Mouse (Mus musculus) urinary bladder, adult 18-20 months (tissue): ENCODE measurements at regions not wholly inside any gene's neighbourhood (a gene's known extent, or its start where the extent isn't known, plus 50 kb on each side); places are given as distances from the start of the nearest gene placed in this dataset.
"Not testable (repeated sequence)": the region's sequence is repeated elsewhere in the genome, so short reads cannot be mapped to it uniquely, and the experiment has no call there.

Experiments
- DNase-seq, 2 experiments: peaks; one replicate each; pipeline ENCODE4 v3.0.0; 2022; ENCODE audit warnings: low spot score in 2 of 2, mixed read lengths in 2 of 2

DNA sequence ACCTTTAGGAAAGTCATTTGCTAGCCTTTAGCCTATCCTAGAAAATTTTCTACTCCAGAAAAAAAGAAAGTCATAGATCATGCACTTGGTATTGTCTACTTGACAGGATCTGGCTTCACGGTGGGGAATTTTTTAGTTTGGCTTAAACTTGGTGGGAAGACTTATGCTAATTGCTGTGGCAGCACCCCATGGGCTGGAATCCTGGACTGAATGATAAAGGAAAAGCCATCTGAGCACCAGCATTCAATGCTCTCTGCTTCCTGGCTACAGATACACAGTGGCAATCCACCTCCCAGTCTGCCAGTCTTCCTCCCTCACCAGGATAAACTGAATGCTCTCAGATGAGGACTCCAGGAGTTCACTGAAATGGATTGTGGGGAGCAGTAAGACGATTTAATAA lies 220.1 kb downstream of the Diras2 start:
- no peak for DNase-seq

DNA sequence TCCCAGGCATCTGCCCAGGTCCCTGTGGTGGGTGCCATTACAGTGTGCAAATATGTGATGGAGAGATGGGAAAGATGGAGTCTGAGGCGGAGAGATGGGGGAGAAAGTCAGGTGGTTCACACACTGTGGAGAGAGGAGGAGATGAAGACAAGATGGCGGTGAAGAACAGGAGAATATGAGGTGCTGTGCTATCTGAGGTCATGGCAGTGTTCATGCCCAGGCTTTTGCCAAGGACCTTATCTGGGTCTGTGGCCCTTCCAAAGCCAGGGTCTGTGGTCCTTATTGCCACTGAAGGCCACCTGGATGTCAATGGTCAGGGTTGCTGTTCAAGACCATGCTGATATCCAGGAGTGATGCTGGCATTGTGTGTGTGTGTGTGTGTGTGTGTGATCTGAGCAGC lies 212.8 kb downstream of the Diras2 start:
- no peak for DNase-seq

DNA sequence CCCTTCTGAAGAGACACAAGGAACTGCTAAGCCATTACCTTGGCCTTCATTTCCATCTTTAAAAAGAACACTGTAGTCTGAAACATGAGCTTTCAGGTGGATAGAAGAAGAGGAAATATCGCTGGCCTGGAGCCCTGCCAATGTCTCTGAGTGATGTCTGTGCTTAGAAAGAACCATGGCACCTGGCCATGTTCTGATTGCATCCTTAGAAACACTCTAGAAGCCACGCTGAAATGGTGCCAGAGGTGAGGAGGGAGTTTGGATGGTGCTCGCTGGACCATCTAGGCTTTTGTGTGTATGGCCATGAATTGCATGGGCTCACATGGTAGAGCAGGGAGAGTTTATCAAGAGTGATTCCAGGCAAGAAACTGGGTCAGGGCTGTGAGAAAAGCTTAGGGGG lies 207.4 kb downstream of the Diras2 start:
- DNase-seq = no peak

DNA sequence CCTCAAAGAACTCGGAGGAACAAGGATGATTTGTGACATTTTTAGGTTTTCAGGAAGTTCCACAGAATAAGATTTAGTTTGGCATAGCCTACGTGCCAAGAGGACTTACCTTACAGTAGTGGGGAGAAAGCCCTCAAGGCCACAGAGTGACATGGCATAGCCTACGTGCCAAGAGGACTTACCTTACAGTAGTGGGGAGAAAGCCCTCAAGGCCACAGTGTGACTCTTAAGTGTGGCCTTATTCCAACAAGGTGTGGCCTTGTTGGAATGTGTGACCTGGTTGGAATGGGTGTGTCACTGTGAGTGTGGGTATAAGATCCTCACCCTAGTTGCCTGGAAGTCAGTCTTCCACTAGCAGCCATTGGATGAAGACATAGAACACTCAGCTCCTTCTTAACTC lies 206.7 kb downstream of the Diras2 start:
- not testable (repeated sequence) for DNase-seq

DNA sequence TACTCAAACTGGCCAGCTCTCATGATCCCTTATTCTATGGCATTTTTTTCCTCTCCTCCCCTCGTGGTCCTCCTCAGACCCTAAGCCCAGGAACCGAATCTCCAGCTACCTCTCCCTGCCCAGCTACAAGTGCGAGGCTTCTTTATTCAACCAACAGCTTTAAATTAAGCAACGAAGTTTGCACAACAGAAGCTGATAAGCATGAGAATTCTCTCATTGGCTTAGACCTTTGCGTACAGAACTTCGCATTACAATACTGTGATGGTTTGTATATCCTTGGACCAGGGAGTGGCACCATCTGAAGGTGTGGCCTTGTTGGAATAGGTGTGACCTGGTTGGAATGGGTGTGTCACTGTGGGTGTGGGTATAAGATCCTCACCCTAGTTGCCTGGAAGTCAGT lies 205.4 kb downstream of the Diras2 start:
- DNase-seq = not testable (repeated sequence)

DNA sequence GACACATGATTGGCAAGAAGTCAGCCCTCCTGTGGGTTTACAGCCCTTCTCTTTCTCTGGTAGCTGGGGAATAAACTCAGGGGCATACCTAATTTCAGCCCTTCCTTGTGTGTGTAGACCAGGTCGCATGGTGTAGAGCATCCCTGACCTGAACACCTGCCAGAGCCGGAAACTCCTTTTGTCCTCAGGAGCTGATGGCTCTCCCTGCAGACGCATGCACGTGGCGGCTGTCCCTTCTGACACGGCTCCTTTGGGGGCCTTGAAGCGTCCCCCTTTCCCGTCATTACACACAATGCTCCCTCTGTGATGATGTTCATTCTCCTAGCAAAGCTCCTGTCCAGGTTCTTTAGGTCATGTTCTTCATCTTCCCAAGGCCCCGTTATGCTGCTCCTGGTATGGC lies 203.3 kb downstream of the Diras2 start:
- DNase-seq = no peak

DNA sequence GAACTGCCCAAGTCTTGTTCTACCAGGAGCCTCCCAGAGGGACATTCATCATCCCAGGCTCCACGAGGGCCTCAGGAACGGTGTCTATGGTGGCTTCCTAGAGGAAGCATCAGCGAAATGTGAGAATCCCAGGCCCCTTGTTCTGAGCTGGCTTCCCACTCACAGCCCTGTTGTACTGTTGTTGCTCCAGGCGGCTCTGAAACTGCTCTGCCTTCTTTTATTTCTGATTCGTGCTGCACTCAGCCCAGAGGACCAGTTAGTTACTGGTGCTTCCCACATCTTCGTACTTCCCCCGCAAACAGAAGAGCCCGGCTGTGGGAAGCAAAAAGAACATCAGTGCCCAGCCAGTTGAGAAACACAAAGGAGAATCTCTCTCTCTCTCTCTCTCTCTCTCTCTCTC lies 202.3 kb downstream of the Diras2 start:
- no peak for DNase-seq

DNA sequence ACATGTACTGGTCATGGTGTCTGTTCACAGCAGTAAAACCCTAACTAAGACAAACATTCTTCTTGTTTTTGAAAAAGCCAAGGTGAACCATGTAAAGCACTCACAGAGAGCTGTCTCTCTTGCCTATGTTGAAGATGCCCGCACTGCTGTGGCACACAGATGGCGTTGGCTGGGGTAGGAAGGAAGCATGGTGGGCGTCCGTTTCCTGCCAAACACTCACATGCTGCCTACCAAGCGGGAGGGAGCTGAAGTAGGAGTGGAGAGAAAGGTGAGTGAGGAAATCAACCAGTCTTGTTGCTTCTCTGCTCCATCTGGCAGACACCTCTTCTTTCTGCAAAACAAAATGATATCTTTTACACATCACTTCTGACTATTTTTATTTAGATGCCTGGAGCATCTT lies 200.0 kb downstream of the Diras2 start:
- DNase-seq = no peak

DNA sequence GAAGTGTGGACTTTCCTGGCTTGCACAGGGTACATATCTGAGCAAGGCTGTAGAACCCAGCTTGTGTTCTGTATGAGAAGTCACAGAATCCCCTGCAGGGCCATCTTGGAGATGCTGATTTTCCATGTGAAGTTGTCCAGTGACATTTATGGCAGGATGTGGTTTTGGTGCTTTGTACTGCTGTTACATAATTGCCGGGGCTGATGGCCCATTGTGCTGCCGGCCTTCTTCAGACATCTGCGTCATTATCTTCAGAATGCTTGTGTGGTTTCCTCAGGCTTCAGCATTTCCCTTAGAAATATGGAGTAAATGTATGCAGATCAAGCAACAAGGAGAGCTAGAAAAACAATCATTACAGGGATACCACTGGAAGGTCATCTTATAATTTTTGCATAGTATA lies 196.1 kb downstream of the Diras2 start:
- no peak for DNase-seq

DNA sequence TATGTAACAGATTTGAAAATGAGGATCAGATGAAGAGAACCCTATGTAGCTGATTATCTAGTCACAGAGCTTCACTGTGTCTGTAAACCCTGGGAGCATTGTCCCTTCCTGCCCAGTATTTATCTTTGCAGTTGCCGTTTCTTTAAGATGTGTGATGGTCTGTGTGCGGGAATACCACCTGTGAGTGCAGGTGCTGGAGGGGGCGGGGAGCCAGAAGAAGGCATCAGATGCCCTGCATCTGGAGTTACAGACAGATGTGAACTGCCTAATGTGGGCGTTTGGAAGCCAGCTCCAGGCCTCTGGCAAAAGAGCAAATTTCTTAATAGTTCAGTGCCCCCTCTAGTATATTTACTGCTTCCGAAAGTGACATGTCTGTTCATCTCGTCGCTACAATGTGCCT lies 193.1 kb downstream of the Diras2 start:
- DNase-seq = no peak

DNA sequence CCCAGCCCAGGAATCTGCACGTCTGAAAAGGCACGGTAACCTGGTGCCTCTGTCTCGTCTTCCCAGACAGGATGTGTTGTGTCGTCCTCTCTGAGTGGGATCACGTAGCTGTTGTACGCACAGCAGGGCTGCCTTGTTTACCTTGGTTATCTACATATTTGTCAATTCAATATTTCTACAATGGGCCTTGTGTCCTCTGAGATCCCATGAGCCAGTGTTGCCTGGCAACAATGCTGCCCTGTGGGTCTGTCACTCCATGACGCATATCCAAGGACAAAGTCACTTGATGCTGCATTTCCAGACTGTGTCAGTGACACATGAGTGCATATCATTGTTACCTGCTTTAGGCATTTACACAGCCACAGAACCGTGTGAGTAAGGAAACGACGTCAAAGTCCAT lies 191.9 kb downstream of the Diras2 start:
- no peak for DNase-seq

DNA sequence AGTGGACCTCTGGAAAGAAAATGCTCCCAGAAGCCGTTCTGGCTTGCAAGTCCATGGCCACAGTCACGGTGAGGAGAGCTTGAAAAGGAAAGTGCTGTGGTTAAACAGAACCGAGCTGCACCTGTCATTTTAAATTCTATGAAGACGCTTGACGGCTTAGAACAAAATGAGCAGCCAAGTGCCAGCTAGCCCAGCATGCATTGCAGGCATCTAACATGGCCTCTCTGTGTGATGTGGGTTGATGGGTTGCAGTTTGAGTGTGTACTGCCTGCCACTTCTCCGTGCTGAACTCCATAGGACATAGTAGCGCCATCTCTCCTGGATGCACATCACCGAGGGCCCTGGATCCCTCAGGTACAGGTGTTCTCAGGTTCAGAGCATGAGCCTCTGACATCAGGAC lies 189.1 kb downstream of the Diras2 start:
- no peak for DNase-seq

DNA sequence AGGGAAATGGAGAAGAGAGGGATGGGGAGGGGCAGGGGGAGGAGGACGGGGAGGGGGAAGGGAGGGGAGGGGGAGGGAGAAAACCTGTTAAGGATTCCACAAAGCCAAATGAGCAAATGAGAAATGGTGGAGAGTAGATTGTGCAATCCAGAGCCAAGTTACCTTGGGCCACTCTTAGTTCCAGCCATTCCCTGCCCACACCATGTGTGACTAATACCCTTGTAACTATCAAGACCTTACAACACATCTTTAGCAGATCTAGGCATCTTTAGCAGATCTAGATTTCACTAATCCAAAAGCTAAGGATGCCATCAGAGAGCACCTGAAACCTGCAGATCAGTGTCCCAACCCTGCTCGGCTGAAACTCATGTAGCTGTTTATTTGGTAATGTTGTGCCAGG lies 186.7 kb downstream of the Diras2 start:
- DNase-seq = no peak

DNA sequence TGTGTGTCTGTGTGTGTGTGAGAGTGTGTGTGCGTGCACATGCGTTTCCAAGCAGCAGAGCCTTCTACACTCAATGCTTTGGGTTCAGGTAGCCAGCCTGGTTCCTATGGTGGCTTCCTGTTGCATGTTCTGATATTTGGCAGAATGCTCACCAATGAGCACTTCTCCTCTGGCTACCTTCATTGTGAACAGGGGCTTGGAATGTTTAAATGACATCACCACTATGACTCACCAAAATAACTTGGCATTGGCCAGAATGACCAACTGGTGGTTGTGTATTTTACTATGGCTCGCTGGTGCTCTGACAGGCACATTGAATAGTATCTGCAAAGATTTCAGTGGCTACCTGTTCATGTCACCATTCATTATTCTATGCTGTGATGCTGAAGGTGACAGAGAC lies 186.2 kb downstream of the Diras2 start:
- no peak for DNase-seq

DNA sequence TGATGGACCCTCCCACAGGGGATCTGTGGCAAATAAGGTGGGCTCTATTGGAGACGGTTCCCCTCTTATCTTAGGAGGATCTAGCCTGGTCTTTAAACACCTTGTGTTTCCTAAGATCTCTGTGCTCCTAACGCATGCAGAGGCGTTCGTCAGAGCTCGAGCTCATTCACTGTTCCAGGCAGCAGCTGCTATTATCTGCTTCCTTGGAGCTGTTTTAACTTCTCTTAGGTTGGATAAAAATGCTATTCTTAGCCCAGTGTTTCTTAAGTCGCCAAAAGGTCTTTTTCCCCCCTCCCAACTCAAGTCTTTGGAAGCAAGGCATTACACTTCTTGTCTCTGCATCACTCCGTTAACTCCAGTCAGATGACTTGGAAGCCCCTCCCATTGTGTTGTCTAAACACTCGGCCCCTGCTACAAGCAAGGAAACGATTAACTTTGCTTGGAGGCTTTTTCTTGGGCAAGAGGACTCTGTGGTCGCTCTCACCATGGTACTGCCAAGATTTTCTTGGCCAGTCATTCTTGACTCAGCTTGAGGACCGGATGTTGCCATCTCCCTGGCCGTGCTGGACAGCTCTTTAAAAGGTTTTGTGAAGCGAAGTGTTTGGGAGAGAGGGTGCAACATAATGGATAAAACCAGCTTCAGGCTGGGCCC lies 185.6 kb downstream of the Diras2 start:
- DNase-seq = no peak

DNA sequence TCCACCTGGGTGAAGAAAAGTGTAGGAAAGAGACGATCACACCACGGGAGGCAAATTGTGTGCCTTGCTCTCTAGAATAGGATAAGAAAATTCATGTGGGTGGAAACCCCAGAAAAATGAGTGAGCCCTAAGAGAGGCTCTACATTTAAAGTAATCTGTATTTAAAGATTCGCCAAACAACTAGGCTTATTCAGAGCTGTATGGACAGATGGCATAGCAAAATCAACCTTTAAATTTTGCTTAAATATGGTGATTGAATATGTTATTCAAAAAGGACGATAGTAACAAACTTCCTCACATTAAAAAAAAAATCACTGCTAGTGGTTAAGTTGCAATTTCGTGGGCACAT lies 185.1 kb downstream of the Diras2 start:
- no peak for DNase-seq

DNA sequence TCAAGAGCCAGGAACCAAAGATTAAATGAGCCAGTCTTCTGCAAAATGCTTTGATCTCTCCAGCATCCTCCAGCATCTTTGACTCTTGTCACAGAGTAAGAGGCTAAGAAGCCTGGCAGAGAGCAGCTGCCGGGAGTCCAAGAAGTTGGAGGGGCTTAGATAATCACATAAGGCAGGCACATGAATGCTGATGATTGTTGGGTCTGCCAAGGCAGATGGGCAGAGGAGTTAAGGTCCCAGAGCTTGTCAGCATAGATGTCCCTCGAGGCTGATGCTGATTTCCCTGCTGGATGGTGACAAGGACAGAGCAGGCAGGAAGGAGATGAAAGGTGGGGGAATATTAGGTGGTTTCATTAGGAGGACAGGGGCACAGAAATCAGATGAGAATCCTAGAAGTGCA lies 183.4 kb downstream of the Diras2 start:
- DNase-seq = no peak

DNA sequence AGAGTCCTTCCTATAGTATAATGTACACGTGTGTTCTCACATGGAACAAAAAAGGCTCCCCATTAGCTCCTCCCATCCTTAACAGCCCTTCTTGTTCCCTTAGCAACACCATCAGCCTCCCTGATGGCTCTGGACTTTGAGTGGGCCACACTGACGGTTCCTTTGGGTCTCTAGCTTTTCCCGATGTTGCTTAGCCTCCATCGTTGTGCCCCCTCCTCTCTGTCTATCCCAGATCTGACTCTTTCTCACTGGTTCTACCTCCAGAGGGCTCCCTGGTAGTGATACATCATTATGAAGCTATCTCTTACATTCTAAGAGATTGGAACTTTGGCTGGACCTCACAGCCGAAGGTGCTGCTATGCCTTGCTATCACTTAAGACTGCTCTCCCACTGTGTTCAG lies 181.5 kb downstream of the Diras2 start:
- no peak for DNase-seq

DNA sequence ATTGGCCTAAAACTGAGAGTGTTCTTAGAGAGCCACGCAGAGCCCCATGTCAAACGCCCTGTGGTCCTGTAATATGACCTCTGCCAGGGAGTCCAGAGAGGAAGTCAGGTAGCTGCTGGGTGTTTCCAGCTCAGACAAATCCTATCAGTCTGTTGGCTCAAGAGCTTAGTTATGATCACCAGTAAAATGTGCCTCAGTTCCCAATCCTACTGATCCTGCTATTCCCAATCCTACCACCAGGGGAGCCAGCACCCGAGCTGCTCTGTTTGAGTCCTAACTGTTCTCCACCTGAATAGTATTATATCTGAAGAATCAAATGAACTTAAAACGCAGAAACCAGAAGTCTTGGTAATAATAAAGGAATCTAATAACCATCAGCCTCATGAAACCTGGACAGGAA lies 178.5 kb downstream of the Diras2 start:
- peak in 1 of 2 experiments; percentile 13 for DNase-seq

DNA sequence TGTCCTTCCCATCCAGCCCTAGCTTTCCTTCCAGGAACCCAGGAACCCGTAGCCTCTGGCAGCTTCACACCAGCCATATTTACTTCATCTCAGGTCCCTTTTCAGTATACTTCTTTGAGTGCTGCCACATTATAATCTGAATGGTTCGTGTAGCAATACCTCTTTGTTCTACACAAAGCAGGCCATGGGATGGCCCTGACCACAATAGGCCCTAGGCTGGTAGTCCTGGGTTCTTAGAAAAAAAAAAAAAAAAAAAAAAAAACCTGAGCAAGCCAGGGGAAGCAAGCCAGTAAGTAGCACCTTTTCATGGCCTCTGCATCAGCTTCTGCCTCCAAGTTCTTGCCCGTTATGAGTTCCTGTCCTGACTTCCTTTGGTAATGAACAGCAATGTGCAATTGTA lies 177.6 kb downstream of the Diras2 start:
- DNase-seq = no peak

DNA sequence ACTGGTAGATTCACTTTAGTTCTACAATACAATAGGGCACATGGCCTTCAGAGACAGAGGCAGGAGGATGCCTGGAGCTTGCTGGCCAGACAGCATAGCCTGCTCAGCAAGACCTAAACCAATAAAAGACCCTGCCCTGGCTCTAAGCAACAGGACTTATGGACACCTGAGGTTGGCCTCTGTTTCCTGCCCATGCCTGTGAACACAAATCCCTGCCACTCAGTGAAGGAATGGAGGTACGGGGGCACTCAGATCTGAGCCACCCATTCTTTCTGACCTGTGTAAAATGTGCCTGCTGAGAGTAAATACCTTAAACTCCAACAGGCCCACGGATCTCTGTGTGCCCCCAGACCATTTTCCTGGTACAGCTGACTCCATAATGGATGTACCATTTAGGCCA lies 177.1 kb downstream of the Diras2 start:
- DNase-seq = no peak

DNA sequence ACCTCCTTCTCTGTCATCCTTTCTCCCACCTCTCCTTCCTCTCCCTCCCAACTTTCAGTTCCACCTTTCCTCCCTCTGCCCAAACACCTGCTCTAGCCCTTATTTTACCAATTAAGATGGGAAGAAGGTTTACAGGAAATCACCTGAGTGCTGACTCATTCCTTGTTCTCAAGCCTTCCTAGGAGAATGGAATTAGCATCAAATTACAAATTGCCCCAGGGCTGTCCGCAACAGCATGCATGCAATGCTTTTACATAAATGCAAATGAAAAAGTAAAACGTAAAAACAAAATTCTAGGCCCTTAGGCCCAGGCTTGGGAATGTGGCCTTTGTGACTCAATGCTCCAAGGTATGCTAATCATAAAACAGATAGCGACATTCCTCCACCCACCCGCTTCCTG lies 175.2 kb downstream of the Diras2 start:
- DNase-seq = not testable (repeated sequence)

DNA sequence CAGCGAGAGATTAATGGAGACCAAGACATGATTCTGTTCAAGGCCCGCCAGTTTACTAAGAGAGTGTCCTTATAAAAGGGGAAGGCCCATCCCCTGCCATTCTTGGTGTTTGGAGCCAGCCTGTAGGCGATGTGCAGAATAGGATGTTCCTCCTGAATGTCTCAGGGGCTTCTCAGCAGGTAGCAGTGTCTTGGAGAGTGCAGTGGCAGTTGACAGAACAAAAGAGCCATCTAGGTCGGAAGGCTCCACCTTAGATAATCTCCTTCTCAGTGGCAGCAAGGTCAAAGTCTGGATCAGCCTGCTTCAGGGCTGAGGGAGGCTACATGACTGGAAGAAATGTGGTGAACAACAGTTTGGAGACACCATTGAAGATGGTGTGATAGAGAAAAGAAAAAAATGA lies 171.7 kb downstream of the Diras2 start:
- not testable (repeated sequence) for DNase-seq

DNA sequence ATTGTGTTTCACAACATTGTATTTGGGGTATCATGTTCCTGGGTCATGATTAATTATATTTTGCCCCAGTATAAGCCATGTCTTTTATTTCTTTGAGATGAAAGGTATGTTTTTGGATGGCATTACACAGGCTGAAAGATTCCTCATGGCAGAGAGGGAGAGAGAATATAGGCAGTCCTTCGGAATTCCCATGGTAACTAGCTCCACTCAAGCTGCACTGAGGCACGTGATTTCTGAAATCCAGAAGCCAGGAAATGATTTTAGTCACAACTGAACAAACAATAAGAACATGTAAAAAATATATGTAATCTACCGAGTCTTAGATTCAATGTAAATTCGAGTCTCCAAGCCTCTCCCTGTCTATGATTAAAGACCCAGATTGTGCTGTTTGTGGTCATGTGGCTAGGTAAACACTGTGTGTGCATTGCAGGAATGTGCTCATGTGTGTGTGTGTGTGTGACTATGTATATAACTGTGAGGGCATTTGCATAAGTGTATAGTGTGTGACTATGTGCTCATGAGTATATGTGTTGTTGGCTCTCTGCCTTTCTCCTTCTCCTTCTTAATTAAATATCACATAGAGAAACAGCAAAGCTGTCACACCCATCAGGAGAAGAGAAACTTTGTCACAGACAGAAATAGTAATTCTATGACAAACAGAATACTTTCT lies 169.8 kb downstream of the Diras2 start:
- no peak for DNase-seq
